Mouse (Mus musculus) WW6 (cell line): ENCODE data around the gene Zfp335.

Experiments used
- DNase-seq: peaks from one replicate; pipeline ENCODE4 v3.0.0-alpha.2; 2013; ENCODE audit warnings: low read depth, low spot score

Zfp335 gene

DNA sequence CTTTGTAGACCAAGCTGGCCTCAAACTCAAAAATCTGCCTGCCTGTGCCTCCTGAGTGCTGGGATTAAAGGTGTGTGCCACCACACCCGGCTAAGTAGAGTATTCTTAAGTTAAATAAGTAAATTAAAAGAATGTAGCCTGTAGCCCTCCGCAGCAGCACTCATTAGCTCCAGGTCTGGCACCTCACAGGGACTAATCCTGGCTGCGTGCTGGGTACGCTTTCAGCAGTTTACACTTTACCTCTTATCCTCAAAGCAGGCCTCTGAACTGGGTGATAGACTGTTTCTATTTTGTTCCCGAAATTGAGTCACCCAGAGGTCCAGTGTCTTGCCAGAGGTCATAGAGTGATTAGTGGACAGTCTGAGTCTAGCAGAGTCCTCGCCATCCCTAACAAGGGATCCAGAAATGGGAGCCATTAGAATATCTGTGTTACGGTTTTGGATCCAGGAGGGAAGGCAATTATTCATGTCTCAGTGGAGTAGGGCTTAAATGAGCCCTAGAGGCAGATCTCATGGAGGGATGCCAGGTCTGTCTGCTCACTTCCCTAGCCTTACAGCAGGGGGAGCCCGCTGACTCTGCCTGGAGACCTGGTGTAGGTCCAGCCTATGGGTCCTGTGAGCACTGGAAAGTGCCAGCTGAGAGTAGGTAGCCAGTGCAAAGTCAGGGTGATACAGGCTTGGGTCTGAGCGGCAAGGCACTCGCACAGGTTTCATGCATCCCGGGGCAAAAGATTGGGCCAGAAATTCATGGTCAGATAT lies 12.7 kb upstream of the Zfp335 start:
- no peak for DNase-seq

DNA sequence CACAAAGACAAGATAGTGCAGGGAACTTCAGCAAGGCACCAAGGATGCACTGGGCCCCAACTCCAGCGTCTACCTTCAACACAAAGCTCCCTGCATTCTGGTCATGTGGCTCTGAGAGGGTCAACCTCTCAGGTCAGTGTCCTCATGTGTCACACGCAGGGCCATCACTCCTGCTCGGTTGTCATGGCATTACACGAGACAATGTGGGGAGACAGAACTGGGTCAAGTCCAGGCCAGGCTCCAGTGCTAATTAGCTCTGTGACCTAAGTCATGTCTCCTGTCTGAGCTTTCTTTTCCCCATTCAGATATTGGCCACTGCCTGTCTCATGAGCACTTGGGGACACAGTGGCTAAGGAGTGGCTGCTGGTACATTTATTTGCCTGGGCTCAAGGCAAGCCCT lies 11.7 kb upstream of the Zfp335 start:
- DNase-seq: no peak

DNA sequence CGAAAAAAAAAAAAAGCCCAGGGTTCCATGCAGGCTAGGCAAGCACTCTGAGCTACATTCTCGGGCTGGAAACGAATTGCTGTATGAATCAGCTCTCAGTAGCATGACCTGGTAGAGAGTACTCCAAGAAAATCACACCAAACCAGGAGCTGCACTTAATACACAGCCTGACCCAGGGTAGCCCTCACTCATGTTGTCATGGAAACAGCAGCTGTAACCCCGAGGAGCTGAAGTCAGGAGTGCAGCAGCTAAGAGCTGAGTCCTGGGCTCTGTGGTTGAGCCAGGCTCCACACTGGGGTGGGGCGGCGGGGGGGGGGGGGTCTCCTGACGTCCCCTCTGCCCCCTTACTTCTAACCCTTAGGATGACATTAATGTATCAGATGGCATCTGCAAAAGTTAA lies 10.4 kb upstream of the Zfp335 start:
- no peak for DNase-seq

DNA sequence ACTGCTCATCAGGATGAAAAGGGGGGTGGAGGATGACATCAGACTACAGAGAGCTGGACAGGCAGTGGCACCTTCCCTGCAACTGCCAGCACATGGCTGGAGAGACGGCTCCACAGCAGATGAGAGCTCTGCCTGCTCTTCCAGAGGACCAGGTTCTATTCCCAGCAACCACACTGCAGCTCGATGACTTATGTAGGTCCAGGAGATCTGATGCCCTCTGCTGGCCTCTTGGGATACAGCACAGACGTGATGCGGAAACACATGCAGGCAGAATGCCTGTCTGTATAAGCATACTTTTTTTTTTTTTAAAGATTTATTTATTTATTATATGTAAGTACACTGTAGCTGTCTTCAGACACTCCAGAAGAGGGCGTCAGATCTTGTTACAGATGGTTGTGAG lies 6.8 kb upstream of the Zfp335 start:
- no peak for DNase-seq

DNA sequence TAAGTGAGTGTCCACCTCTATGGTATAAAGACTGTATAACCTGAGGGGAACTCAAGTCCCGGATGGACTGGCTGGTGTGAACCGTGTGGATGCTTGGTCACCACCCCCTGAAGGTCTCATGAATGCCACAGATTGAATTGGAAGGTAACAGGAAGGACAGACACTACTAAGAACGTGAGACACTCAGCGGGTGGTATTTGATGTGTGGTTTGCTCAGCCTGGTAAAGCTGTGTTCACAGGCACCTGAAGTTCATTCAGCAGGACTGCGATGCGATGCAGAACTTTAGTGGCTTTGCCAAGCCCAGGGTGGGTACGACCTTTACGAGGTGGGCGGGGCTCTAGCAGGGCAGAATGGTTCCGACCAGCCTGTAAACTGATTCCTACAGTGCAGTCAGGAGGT lies 5.8 kb upstream of the Zfp335 start:
- no peak for DNase-seq

DNA sequence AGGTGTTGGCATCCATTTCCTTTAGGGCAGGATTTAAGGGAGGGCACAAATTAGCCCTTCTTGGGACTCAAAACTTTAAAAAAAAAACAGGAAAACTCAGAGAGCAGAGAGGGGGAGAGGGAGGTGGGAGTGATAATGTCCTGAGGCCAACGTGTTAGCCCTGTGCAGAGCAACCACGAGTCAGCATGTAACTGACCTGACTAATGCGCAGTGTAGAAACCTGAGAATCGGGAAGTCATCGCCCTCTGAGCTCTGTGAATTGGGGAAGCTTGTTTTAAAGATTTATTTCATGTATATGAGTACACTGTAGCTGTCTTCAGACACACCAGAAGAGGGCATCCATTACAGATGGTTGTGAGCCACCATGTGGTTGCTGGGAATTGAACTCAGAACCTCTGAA lies 5.3 kb upstream of the Zfp335 start:
- DNase-seq: no peak

DNA sequence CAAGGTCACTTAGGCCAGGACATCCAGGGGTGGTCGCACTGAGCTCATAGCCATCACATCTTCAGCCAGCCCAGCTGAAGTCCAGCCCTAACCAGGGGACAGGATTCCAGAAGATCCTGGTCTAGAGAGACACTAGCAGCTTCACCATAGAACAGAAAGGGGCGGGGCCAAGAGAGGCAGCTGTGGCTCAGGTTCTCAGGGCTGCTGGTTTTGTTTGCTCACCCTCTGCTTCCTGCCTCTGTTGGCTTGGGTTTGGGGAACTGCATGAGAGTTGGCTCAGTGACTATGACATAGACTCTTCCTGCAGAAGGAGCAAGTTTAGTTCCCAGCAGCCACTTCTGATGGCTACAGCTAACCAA lies 1.9 kb upstream of the Zfp335 start:
- DNase-seq: no peak

DNA sequence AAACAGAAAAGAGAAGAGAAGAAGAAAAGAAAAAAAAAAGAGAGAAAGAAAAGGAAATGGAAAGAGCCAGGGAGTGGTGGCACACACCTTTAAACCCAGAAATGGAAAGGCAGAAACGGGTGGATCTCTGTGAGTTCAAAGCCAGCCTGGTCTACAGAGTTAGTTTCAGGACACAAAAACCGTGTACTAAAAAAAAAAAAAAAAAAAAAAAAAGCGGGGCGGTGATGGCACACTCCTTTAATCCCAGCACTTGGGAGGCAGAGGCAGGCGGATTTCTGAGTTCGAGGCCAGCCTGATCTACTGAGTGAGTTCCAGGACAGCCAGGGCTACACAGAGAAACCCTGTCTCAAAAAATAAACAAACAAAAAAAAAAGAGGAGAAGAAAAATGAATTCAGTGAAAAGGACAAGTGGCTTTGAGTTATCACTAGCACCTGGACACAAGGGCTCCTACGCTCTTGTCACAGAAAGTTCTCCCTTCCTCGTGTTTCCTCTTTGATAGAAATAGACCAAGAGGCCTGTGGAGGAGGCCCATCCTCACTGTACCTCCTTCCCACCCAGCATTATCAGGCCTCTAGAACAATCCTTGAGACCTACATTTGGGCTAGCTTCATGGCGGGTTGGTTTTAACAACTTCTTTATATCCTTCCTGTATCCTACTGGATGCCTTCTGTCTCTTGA lies 1.3 kb upstream of the Zfp335 start:
- DNase-seq: no peak

DNA sequence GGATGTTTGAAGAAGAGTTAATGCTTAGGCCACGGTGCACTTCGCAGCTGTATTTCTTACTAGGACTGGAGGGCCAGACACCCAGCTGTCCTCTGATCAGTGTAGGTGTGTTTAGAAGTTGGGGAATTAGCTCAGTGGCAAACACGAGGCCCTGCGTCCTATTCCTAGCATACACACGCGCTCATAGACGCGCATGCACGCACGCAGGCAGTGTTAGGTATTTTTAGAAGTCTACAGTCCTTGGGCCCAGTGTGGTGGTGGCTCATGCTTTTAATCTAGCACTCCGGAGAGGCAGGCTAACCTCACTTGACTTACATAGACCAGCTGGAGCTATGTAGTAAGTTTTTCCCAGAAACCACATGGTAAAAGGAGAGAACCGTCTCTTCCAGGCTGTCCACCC lies 594 bp upstream of the Zfp335 start:
- DNase-seq: no peak

DNA sequence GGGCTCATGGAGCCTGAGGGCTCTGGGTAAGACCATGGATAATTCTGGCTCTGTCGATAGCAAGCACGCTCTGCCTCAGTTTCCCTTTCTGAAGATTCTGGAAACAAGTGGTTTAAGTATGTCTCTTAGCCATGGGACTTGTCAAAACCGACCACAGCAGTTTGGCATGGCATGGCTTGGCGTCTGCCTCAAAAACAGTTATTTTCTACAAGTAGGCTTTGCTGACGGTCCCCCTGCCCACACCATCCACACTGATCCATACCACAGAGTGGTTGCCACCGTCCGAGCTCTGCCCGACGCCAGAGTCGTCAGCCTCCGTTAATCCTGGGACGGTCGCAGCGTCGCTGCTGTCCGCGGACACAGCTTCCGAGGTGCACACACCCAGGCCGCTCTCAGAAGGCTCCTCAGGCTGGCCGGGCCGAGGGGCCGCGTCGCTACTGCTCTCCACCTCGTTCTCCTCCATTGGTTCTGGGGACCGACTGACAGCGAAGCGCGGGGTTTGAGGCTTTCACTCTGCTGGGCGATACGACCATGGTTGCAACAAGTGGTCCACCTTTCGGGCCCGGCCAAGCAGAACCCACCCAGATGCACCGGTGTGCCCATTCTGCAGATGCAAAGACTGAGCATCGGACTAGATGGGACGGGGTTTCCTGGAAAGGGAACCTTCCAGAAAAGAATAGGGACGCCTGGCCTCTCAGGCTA lies 1.0 kb downstream of the Zfp335 start:
- DNase-seq: no peak

DNA sequence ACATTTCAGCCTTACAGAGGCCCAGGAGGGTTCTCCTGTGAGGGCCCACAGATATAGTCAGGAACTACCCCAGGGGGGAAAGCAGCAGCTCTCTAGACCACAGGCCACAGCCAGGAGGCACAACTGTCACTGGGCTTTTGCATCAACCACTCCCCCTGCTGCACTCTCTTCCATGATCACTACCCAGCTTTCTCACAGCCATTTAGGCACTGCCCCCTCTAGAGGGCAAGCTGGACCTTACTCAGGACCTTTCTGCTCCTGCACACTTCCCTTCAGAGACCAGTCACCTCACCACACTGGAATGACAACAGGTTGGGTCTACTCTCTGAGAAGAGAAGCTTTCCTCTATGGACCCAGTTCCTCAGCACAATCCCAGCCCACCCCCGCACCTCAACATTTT lies 2.0 kb downstream of the Zfp335 start:
- no peak for DNase-seq

DNA sequence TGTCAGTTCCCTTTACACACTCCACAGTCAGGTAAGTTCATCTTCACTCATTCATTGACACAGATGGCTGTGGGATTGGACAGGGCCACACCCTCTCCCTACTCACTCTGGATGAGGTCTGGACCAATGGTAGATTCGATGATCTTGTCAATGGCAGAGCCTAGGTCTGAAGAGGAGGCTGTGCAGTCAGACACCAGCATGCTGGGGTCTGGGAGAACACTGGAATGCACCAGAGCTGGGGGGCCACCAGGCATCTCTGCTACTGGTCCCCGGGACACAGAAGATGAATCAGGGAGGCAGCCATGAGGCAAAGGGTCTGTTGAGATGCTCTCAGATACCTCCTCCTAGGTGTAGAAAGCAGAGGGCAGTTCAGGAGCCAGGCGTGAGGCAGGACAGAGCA lies 2.5 kb downstream of the Zfp335 start:
- no peak for DNase-seq

DNA sequence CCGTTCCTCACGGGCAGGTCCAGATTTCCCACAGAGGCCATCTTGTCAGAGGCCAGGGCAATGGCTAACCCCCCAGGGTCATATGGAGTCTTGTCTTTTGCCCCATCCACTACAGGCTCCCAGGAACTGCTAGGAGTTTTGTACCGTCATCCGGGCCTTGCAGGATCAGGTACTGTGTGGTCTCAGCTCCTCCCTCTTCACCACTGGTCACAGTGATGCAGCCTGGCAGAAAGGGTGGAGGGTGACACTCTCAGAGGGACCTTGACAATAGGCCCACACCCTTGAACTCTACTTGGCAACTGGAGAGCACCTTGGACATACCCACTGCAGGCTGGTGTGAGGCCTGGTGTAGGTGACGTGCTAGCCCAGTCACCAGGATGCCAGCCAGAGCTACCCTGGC lies 3.5 kb downstream of the Zfp335 start:
- DNase-seq: no peak

DNA sequence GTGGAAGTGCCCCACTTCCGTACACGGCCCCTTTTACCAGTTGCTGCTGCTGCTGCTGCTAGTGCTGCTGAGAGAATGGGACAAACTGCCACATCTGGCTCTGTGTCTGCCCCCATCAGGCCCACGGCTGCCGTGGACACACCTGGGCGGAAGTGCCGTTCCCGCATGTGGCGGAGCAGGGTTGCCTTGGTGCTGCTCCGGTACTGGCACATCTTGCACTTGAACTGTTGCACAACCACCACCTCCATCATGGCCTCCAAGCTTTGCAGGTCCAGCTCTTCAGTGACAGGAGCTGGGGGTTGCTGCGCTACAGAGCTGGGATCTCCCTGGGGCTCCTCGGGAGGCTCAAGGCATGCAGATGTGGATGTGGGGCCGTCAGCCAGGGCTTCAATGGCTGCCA lies 4.0 kb downstream of the Zfp335 start:
- no peak for DNase-seq

DNA sequence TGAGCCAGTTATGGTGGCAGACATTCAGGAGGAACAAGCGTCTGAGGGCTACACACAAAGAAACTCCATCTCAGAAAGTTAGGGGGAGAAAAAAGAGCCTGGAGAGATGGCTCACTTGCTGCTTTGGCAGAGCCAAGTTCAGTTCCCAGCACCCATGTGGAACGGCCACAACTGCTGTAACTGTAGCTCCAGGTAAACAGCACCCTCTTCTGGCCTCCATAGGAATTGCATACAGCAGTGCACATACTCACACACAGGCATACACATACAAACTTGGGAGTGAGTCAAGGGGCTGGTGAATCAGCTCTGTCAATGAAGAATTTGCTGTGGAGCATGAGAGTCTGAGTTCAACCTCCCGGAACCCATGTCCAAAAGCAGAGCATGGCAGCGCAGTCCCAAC lies 5.5 kb downstream of the Zfp335 start:
- no peak for DNase-seq

DNA sequence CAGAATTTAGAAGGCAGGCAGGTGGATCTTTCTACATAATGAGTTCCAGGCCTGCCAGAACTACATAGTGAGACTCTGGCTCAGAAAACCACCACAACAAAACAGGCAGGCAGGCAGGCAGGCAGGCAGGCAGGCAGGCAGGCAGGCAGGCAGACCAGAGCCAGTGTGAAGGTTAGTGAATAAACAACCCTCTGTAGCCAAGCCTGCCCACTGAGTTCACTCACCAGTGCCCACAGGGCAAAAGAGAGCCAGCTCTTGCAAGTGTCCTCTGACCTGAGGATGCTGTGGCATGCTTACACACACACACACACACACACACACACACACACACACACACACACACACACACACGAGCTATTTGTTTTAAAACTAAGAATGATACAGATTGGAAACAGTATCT lies 8.1 kb downstream of the Zfp335 start:
- no peak for DNase-seq

DNA sequence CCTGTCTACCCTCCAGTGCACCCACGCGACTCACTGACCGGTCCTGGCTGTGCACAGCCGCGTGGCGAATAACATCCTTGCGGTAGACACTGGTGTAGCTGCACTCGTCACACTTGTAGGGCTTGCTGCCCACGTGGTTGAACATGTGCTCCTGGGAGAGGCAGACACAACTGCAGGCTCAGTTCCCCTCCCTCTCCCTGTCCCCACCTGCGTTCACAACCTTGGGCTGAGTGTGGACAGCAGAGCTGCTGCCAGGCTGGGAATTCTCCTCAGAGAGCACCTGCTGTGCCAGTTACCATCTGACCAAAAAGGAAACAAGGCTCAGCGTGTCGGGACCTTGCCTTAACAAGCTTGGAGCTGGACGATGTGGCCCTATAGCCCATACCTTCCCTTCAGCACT lies 10.2 kb downstream of the Zfp335 start:
- no peak for DNase-seq

DNA sequence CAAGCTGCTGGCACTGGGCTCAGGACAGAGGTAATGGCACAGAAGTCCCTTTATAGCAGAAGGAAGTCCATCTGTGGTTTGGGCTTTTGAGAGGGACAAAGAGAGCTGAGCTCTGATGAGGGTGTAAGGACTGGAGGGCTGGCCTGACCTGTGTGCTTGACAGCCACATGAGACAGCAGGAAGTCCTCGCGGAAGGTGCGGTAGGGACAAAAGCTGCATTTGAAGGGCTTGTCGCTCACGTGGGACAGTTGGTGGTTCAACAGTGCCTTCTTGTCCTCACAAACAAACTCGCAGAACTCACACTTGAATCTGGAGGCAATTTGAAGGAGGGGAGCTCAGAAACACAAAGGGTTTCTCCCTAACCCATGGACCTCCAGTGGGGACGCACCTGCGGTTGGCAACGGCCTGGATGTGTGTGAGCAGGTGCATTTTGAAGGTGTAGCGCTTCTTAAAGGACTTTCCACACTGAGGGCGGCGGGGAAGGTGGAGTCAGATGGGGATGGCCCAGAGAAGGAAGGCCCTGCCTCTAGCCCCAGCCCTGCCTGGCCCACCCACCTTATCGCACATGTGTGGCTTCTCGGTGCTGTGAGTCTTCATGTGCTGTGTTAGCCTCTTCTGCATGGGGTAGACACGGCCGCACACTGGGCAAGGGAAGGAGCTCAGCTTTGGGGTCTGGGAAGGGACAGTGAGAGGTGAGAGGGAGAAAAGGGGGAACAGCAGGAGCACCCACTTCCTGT lies 11.7 kb downstream of the Zfp335 start:
- no peak for DNase-seq

DNA sequence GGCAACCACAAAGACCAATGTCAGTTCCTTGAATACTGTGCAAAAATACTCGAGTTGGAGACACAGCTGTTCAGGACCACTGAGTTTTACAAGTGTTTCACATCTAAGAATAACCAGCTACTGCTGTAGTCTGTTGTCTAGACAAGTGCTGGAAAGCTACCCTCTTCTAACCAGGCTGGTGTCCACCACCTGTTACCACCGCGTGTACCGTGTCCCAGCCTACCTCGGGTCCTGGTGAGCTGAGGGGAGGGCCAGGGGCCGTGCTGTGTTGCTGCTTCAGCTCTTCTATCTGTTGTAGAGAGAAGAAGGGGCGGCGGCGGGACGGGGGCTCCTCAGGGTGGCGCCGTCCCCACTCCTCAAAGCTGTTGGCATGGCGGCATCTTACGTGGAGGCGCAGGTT lies 12.5 kb downstream of the Zfp335 start:
- DNase-seq: no peak

DNA sequence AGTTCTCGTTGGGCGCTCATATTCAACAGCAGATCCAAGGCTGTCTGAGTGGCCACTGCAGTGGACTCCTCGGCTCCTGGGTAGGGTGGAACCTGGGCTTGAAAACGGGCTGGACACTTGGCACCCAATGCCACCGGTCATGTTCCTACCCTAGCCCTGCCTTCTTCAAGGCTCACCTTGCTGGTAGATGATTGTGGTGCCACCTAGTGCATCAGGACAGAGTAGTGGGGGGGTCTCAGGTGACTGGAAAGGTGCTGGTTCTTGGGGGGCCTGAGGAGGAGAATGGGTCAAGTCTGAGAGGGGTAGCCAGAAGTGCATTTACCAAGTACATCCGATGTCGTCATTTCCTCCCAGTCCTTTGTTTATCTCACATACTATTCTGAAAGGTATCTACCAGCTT lies 13.5 kb downstream of the Zfp335 start:
- no peak for DNase-seq

DNA sequence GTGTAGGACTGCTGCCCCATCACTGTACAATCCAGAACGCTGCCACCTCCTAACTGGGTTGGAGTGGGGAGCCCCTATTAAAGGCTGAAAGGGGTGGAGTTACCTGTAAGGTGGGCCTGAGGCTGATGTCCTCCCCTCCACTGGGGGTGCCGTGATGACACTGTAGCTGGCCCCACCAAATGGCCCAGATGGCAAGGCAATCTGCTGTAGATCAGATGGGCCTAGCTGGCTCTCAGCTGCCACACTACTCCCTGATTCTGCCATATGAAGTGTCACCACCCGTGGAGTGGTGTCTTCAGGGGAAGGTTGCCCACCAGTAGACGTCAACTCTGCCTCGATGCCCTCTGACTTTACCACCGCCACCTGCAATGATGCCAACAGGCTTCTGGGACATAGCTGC lies 15.7 kb downstream of the Zfp335 start:
- DNase-seq: no peak

DNA sequence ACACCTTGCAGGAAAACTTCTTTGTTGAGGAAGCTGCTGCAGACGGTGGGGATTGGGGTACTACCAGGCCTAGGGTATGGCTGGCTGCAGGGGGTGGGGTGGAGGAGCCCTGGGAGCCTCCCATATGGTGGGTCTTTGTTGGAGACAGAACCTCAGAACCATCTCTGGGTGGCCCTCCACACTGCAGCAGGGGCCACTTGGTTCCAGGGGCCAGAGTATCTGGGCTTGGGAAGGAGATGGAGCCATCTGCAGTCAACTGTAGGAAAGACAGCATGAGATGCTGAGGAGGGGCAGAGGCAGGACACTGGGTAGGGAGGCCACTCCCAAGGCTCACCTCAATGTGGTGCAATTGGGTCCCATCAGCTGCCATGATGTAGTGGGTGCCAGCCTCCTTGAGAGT lies 16.9 kb downstream of the Zfp335 start:
- DNase-seq: no peak
